Mouse (Mus musculus) T-cell, adult 2 months (primary cell): Measurements from ENCODE around the gene Slc25a10.

Experiments used
- DNase-seq: peaks from one replicate; pipeline ENCODE4 v3.0.0; 2022; ENCODE audit warnings: low spot score

Gene Slc25a10

DNA sequence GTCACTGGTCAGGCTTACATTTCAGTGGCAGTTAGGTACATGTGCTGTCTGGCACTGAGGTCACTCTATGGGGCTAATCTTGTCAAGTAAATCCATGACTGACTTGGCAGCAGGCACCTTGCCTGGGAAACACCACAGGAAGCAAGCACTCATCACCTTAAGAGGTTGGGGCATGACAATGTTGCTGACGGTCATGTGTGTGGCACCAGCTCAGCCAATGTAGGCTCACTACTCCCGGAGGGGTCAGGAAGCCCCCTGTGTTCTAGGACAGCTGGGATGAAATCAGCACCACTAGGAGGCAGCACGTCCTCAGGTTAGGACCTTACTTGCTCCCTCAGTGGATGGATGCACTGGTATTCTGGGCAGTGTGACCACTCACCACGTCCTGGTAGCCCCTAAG lies 50.3 kb downstream of the Slc25a10 start:
- no peak for DNase-seq

DNA sequence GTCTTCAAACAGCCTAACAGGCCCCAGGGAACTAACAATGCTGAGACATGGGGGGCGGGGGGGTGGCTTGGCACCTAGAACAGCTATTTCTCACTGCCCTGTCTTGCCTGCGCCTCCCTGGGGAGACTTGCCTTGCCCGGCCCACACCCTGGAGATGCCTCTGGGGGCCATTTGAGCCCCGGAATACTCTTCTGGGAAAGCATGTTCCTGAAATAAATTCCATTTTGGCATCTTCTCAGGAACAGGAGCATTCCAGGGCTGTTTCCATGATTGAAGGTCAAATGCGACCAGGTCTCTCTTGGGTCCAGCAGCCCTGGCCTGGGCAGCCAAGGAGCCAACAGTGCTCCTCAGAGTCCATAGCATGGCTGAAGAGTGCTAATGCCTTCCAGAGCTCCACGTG lies 50.7 kb downstream of the Slc25a10 start:
- DNase-seq: no peak

DNA sequence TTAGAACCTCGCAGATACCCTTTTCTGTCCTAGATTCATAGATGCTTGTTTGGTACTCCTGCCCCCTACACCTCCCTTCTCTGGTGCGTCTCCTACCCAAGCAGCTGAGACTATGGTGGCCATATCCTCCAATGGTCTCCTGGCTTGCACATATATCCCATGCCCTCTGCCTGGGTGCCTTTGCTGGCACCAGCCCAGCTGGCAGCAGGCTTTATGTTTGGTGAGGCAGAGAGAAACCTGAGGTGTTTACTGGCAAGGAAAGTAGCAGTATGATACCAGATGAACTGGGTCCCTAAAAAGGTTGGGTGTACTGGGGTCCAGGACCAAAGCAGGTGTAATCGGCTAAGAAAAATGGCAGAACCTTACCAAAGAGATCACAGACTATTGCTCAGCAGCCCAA lies 54.3 kb downstream of the Slc25a10 start:
- DNase-seq: no peak

DNA sequence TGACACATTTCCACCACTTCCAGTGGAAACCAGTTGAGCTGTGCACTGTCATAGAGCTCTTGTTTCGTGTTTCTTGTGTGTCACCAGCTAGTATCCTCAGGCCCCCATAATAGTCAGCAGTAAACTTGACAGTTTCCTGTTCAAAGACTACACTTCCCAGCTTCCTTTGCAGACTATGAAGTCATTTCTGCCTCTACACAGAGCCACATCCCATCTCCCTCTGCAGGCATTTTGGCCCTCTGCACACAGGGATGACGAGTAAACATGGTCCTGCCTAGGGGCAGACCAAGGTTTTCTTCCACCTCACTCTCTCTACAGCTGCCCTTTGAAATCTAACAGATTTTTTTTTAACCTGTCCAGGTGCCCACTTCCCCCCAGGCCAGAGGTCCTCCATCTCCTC lies 55.8 kb downstream of the Slc25a10 start:
- peak; percentile 28 for DNase-seq

DNA sequence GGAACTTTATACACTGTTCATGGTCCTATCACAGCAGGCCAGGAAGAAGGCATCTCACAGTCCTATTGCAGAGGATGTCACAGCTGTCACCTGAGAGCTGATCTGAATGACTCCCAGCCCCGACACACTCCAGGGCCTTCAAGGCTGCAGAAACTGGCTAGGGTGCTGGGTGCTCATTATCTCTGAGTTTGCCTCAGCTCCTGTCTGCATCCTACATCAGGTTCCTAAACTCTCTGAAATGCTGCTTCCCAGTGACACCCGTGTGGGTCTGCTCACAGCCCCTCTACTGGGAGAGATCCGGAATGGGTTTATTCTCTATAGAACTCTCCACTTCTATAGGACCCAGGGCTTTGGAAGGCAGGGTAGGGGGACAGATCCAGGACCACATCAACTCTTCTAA lies 56.6 kb downstream of the Slc25a10 start:
- no peak for DNase-seq

DNA sequence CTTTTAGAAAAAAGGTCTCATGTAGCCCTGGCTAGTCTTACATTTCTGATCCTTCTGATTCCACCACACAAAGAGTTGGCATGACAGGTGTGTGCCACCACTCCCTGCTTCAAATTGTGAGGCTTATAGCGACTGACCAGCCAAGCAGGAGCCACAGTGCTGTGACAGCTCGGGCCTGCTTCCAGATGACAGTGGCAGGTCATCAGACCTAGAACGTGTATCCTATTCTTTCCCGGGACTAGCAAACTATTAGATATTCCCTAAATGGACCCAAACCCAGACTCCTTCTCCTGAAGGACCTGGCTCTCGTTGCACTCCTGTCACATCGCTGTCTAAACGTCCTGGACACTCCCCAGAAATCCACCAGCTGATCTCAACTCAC lies 57.1 kb downstream of the Slc25a10 start:
- DNase-seq: no peak
